Mouse (Mus musculus) E14TG2a.4 (cell line): ENCODE results near the gene Dpp7.

Experiments used
- H3K27me3 ChIP-seq: 2 replicates; pipeline ENCODE4 v1.6.1; 2014; ENCODE audit warnings: low read length, control low read depth; ENCODE audit not compliant: insufficient read depth
- H3K36me3 ChIP-seq: 2 replicates; pipeline ENCODE4 v1.6.1; 2014; ENCODE audit warnings: low read length, control low read depth; ENCODE audit not compliant: insufficient read depth
- H3K4me1 ChIP-seq: replicated peaks from 2 replicates; pipeline ENCODE4 v1.6.1; 2014; ENCODE audit warnings: low read depth, low read length, control low read depth
- H3K4me3 ChIP-seq: replicated peaks from 2 replicates; pipeline ENCODE4 v1.5.1; 2014; ENCODE audit warnings: mild to moderate bottlenecking, low read length
- H3K9me3 ChIP-seq: 2 replicates; pipeline ENCODE4 v1.6.1; 2014; ENCODE audit warnings: low read length, control low read depth
- CTCF ChIP-seq: conservative IDR thresholded peaks from 2 replicates; pipeline ENCODE4 v1.5.1; 2014; ENCODE audit warnings: low read length
- NANOG ChIP-seq: IDR thresholded peaks from 2 replicates; pipeline ENCODE4 v1.6.1; 2014; ENCODE audit warnings: borderline replicate concordance, low read length, mixed read lengths
- POU5F1 ChIP-seq: IDR thresholded peaks from 2 replicates; pipeline ENCODE4 v1.6.1; 2014; ENCODE audit warnings: low read length, borderline replicate concordance

The Dpp7 gene

DNA sequence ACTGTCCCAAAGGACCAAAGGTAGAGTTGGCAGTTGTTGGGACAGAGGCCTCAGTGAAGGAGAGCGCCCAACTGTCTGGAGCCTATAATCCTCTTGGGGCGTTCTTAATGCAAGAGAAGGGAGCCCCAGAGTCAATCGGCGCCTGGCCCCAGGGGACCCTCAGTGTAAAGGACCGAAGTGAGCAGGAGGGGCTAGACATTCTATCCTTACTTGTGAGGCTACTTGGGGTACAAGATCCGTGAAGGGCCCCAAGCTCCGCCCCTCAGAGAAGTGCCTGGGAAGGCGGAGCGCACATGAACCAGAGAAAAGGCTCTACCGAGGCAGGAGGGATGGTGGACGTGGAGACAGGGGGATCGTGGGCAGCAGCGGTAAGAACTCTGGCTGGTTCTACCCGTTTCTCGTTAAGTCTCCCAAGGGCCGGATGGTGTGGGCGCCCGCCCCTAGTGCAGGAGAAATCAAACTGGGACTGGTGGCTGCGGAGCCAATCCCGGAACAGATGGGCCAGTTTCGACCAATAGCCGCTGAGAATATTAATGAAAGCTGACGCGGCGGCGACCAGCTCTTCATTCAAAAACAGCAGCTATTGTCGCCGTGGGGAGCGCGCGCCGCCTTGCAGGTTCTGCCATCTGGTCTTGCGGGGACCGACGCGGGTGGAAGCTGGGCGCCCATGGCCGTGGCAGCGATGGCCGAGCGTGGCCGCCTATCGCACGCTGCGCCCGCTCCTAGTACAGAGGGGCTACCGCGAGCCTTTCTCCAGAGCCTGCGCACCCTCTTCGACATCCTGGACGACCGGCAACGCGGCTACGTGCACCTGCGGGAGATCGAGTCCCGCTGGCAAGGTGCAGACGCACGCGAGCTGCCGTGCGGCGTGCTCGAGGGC lies 15.8 kb upstream of the Dpp7 start, which contains the start of gene Sapcd2:
TSS of gene Sapcd2 (plus strand) at position 558 of the 880 bp plus-strand sequence.
- TF ChIP-seq NANOG, result no peak
- TF ChIP-seq CTCF, result no peak
- TF ChIP-seq POU5F1, result no peak
- H3K9me3 ChIP-seq, result no peaks in the 10 kb centered on the region
- peaks cover 29% of the 10 kb centered on the region for H3K27me3 ChIP-seq

DNA sequence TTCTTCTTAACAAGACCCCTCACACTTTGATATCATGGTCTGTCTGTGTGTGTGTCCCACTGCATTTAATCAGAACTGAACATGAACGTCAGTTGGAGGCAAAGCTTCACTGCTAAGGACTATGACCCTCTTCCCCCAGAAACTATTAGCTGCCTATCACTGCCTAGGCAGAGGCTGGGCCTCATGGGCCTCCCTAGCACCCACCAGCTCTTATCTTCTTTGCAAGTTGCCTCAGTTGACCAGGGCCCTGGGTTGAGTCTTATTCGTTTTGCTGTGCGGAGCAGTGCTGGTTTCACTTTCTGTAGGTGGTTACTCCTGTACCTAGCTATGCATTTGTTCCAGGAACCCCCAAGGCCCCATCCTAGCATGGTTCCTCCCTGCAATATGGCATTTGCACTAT lies 13.8 kb upstream of the Dpp7 start:
- TF ChIP-seq NANOG, result no peak
- TF ChIP-seq CTCF, result no peak
- TF ChIP-seq POU5F1, result no peak
- H3K4me3 ChIP-seq, result no peak overlapping the region
- H3K27me3 ChIP-seq, result peaks cover 31% of the 10 kb centered on the region
- peaks cover 39% of the 10 kb centered on the region for H3K4me1 ChIP-seq
- no peaks in the 10 kb centered on the region for H3K9me3 ChIP-seq
- peaks cover 16% of the 10 kb centered on the region for H3K36me3 ChIP-seq

More for the DNA sequence above, 15.8 kb upstream of the Dpp7 start, which contains the start of gene Sapcd2:
- Histone ChIP-seq H3K36me3 (peaks cover 36% of the 10 kb centered on the region), H3K4me1 (peaks cover 39% of the 10 kb centered on the region), H3K4me3 (peak within 1 kb of the TSS; percentile 92)

- Histone ChIP-seq H3K4me1 (peaks cover 34% of the 10 kb centered on the region), H3K4me3 (peak within 1 kb of the TSS; percentile 95), H3K27me3 (peaks cover 24% of the 10 kb centered on the region), H3K9me3 (no peaks in the 10 kb centered on the region), H3K36me3 (peaks cover 45% of the 10 kb centered on the region)
- TF ChIP-seq CTCF (no peak), NANOG (no peak), POU5F1 (no peak)
These were observed 9.1 kb upstream of the Dpp7 start, which contains the start of gene Uap1l1 for GRCm38 (mm10) chr2:25365091-25365761. TSS of gene Uap1l1 (minus strand) at chr2:25365682.

- no peak for TF ChIP-seq POU5F1
- no peak for TF ChIP-seq CTCF
- TF ChIP-seq NANOG, result no peak
- Histone ChIP-seq H3K36me3 (peaks cover 50% of the 10 kb centered on the region), H3K4me1 (peaks cover 34% of the 10 kb centered on the region), H3K9me3 (no peaks in the 10 kb centered on the region), H3K4me3 (peak overlapping the region; percentile 95), H3K27me3 (peaks cover 24% of the 10 kb centered on the region)
These were observed 8.6 kb upstream of the Dpp7 start for GRCm38 (mm10) chr2:25364761-25365090.

DNA sequence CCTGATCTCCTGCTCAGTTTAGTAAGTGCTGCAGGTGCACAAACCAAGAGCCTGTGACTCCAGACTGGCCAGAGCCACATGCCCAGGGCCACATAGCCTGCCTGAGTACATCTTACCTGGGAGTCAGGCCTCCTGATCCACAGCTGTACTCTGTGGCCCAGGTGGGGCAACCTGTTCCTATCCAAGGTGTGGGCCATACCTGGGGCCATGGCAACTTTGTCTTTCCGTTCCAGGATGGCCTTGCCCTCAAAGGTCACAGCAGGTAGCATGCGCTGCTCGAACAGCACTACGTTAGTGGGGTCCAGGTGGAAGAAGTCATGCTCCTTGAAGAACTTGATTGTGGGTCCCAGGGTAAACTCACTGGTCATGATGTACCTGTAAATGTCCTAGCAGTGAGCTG lies 8.2 kb upstream of the Dpp7 start:
- Histone ChIP-seq H3K27me3 (peaks cover 22% of the 10 kb centered on the region), H3K9me3 (no peaks in the 10 kb centered on the region), H3K36me3 (peaks cover 54% of the 10 kb centered on the region), H3K4me3 (peak overlapping the region; percentile 95), H3K4me1 (peaks cover 34% of the 10 kb centered on the region)
- TF ChIP-seq NANOG, result no peak

DNA sequence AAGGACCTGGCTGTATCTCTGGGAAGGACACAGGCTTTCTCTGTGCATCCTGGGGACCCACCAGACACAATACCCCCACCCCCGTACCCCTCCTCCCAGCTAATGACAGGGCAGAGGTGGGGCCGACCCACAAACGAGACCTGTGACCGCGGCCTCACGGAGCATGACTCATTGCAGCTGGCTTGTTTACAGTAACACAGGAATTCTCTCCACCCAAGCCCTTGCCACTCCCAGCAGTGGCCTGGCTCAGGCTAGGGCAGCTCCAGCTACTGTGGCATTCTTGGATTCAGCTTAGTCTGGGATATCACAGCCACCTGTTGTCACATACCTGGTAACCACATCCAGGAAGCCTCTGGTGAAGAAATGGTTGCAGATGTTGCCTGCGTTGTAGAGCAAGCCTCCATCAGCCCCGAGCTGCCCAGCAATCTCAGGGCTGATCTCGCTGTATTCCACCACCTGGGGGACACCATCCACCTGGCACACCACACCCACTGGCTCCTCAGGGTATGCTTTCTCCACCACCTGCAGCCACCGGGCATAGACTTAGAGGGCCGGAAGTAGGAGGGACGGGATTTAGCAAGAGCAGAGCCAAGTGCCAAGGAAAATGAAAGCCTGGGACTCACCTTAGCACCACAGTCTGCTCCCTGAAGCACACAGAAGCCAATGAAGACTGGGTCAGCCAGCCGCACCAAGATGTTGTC lies 7.5 kb upstream of the Dpp7 start:
- Histone ChIP-seq H3K27me3 (peaks cover 19% of the 10 kb centered on the region), H3K36me3 (peaks cover 54% of the 10 kb centered on the region), H3K9me3 (no peaks in the 10 kb centered on the region), H3K4me1 (peaks cover 34% of the 10 kb centered on the region), H3K4me3 (peak overlapping the region; percentile 95; the same call in 1 of the 2 replicates)
- TF ChIP-seq POU5F1, result no peak
- no peak for TF ChIP-seq CTCF
- no peak for TF ChIP-seq NANOG

DNA sequence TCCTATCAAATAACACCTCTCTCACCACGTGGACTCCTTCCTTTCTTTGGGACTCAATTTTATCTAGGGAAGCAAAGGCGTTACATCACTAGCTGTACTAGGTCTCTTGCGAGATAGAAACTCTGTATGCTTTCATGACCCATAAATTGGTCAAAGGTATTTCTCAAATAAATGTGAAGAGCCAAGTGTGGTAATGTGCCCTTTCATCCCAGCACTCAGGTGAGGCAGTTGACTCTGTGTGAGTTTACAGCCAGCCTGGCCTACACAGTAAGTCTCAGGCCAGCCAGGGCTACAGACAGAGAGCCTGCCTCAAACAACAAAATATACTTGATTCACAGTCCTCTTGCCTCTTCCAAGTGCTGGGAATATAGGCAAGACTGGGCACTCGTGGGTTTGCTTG lies 3.7 kb upstream of the Dpp7 start:
- Histone ChIP-seq H3K4me3 (no peak overlapping the region), H3K27me3 (peaks cover 9% of the 10 kb centered on the region), H3K9me3 (no peaks in the 10 kb centered on the region), H3K4me1 (peaks cover 39% of the 10 kb centered on the region), H3K36me3 (peaks cover 62% of the 10 kb centered on the region)
- TF ChIP-seq CTCF (no peak), POU5F1 (no peak), NANOG (no peak)
